Mouse (Mus musculus) lung, adult 2 months (tissue): ENCODE results near the gene Eif2b5.

Experiments used
- CTCF ChIP-seq: fragments of 200-500 bp; IDR thresholded peaks from 2 replicates; pipeline ENCODE4 v1.5.1; 2011; ENCODE audit warnings: mild to moderate bottlenecking, low read length, control low read depth; ENCODE audit not compliant: insufficient read depth
- POLR2A ChIP-seq: fragments of 200-500 bp; IDR thresholded peaks from 2 replicates; pipeline ENCODE4 v1.6.1; 2011; ENCODE audit warnings: low read depth, mild to moderate bottlenecking, control low read depth, low read length, borderline replicate concordance; ENCODE audit errors: extremely low read depth

DNA sequence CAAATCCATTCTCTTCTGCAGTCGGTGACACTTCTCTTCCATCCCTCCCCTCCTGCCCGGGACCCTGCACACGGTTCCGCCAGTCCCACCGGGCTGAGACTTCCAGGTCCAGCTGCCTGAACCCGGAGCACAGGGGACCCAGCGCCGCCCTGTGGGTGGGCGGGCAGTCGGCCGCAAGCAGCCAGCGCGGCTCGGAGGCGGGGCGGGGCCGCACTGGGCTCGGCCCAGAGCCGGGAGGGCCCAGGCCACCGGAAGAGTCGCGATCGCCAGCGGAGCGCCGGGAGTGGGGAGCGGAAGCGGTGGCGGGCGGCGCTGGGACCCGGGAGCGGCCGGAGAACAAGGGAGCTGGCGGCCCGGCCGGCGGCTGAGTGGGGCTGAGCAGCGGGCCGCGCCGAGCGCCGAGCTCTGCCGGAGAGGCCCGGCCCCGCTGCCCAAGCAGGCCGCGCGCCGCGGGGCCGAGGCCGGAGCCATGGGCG, 18.1 kb downstream of the Eif2b5 start, which contains the start of gene Dvl3:
- TF ChIP-seq CTCF: no peak
- peak; percentile 53 for TF ChIP-seq POLR2A
